Mouse (Mus musculus) E14TG2a.4 (cell line): Measurements from ENCODE around the gene Rpl7a.

Experiments
- H3K27me3 ChIP-seq: 2 replicates; pipeline ENCODE4 v1.6.1; 2014; ENCODE audit warnings: low read length, control low read depth; ENCODE audit not compliant: insufficient read depth
- H3K36me3 ChIP-seq: 2 replicates; pipeline ENCODE4 v1.6.1; 2014; ENCODE audit warnings: low read length, control low read depth; ENCODE audit not compliant: insufficient read depth
- H3K4me1 ChIP-seq: replicated peaks from 2 replicates; pipeline ENCODE4 v1.6.1; 2014; ENCODE audit warnings: low read depth, low read length, control low read depth
- H3K4me3 ChIP-seq: replicated peaks from 2 replicates; pipeline ENCODE4 v1.5.1; 2014; ENCODE audit warnings: mild to moderate bottlenecking, low read length
- H3K9me3 ChIP-seq: 2 replicates; pipeline ENCODE4 v1.6.1; 2014; ENCODE audit warnings: low read length, control low read depth
- CTCF ChIP-seq: conservative IDR thresholded peaks from 2 replicates; pipeline ENCODE4 v1.5.1; 2014; ENCODE audit warnings: low read length
- NANOG ChIP-seq: IDR thresholded peaks from 2 replicates; pipeline ENCODE4 v1.6.1; 2014; ENCODE audit warnings: borderline replicate concordance, low read length, mixed read lengths
- POU5F1 ChIP-seq: IDR thresholded peaks from 2 replicates; pipeline ENCODE4 v1.6.1; 2014; ENCODE audit warnings: low read length, borderline replicate concordance

Gene Rpl7a

GRCm38 (mm10) chr2:26901834-26902400 lies 8.6 kb upstream of the Rpl7a start:
- H3K4me3 ChIP-seq = peak overlapping the region; percentile 98
- peaks cover 84% of the 10 kb centered on the region for H3K36me3 ChIP-seq
- no peaks in the 10 kb centered on the region for H3K27me3 ChIP-seq
- peaks cover 55% of the 10 kb centered on the region for H3K4me1 ChIP-seq
- no peak for TF ChIP-seq CTCF
- TF ChIP-seq POU5F1 = no peak
- TF ChIP-seq NANOG = no peak
- no peaks in the 10 kb centered on the region; the same call in none of the 2 replicates for H3K9me3 ChIP-seq

- no peaks in the 10 kb centered on the region for H3K27me3 ChIP-seq
- H3K36me3 ChIP-seq = peaks cover 84% of the 10 kb centered on the region
- no peak for TF ChIP-seq POU5F1
- no peak for TF ChIP-seq CTCF
- no peak for TF ChIP-seq NANOG
- H3K9me3 ChIP-seq = no peaks in the 10 kb centered on the region; the same call in none of the 2 replicates
- H3K4me1 ChIP-seq = peaks cover 62% of the 10 kb centered on the region
- peak within 1 kb of the TSS; percentile 98 for H3K4me3 ChIP-seq
These were observed 7.9 kb upstream of the Rpl7a start, which contains the start of gene Surf6 for GRCm38 (mm10) chr2:26902467-26903220. TSS of gene Surf6 (minus strand) at chr2:26902879.

GRCm38 (mm10) chr2:26903311-26903710 lies 7.3 kb upstream of the Rpl7a start:
- no peak for TF ChIP-seq CTCF
- no peak for TF ChIP-seq POU5F1
- TF ChIP-seq NANOG = no peak
- H3K36me3 ChIP-seq = peaks cover 84% of the 10 kb centered on the region
- H3K4me3 ChIP-seq = peak overlapping the region; percentile 98
- H3K9me3 ChIP-seq = no peaks in the 10 kb centered on the region; the same call in none of the 2 replicates
- no peaks in the 10 kb centered on the region for H3K27me3 ChIP-seq
- peaks cover 69% of the 10 kb centered on the region for H3K4me1 ChIP-seq

GRCm38 (mm10) chr2:26905936-26906335 lies 4.6 kb upstream of the Rpl7a start:
- no peak overlapping the region for H3K4me3 ChIP-seq
- H3K36me3 ChIP-seq = peaks cover 68% of the 10 kb centered on the region
- H3K27me3 ChIP-seq = no peaks in the 10 kb centered on the region
- no peaks in the 10 kb centered on the region; the same call in 1 of the 2 replicates for H3K9me3 ChIP-seq
- TF ChIP-seq CTCF = no peak
- H3K4me1 ChIP-seq = peaks cover 63% of the 10 kb centered on the region

DNA sequence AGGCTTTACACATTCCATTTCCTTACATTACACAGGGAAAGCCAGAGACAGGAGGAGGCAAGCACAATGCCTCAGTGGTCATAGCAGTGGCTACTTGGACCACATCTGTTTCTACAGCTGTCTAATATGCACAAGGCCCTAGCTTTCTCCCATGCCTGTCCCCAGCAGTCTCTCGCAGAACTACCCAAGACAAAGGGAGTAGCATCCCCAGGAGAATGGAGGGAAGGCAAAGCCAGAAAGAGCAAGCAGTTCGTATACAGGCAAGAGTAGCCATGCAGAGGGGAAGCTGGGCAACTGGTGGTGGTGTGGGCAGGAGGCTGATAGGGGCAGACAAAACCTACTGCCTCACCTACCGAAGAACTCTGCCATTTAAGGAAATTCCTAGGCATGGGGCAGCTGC lies 4.1 kb upstream of the Rpl7a start:
- peaks cover 58% of the 10 kb centered on the region for H3K4me1 ChIP-seq
- TF ChIP-seq CTCF = no peak
- TF ChIP-seq POU5F1 = no peak
- no peak for TF ChIP-seq NANOG
- H3K36me3 ChIP-seq = peaks cover 68% of the 10 kb centered on the region
- peaks cover 2% of the 10 kb centered on the region for H3K9me3 ChIP-seq
- no peaks in the 10 kb centered on the region for H3K27me3 ChIP-seq
- no peak overlapping the region for H3K4me3 ChIP-seq

- H3K9me3 ChIP-seq = peaks cover 9% of the 10 kb centered on the region
- H3K36me3 ChIP-seq = peaks cover 69% of the 10 kb centered on the region
- TF ChIP-seq NANOG (no peak), CTCF (peak; percentile 81), POU5F1 (no peak)
- H3K4me1 ChIP-seq = peaks cover 53% of the 10 kb centered on the region
- 0 out of 2 replicates have a peak overlapping the region, but pooled peaks have one; percentile 24 for H3K4me3 ChIP-seq
- no peaks in the 10 kb centered on the region for H3K27me3 ChIP-seq
These were observed 3.5 kb upstream of the Rpl7a start for GRCm38 (mm10) chr2:26907109-26907508.

DNA sequence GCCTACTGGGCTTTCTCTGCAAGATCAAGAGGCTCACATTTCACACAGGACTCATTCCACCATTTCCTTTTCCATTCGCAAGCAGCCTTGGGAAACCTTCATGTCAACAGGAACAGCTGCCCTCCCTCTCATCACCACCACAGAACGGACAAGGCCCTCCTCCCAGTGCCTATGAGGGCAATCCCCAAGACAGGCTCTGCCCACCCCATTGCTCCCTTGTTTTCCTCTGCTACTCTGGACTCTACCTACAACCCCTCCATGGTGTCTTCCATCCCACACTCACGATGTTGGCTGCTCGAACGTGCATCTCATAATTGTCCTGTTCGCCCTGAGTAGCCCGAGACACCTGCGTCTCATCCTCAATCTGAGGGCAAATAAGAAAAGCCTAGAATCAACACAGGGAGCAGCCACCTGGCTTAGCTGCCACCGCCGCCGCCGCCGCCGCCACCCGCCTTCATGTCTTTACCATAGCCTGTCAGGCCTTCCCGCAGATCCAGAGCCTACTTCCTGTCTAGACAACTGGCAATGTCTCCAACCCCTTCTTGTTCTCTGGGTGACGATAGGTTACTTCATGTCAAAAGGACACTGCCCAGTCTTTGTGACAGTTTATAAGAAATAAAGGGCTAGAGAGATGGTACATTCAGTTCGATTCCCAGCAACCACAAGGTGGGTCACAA lies 1.7 kb upstream of the Rpl7a start:
- TF ChIP-seq POU5F1 = no peak
- no peak; the same call in 1 of the 2 replicates for TF ChIP-seq CTCF
- TF ChIP-seq NANOG = no peak
- Histone ChIP-seq H3K9me3 (peaks cover 24% of the 10 kb centered on the region), H3K4me3 (peak overlapping the region; percentile 99), H3K27me3 (no peaks in the 10 kb centered on the region), H3K4me1 (peaks cover 54% of the 10 kb centered on the region), H3K36me3 (peaks cover 84% of the 10 kb centered on the region)

DNA sequence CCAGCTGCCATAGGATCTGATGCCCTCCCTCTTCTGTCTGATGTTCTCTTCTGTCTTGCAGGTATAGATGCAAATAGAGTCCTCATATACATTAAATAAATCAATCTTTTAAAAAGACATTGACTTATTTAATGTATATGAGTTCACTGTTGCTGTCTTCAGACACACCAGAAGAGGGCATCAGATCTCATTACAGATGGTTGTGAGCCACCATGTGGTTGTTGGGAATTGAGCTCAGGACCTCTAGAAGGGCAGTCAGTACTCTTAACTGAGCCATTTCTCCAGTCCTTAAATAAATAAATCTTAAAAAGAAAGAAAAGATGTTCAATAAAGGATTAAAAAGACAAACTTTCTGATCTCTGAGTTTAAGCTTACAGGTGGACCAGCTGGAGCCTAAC lies 1.2 kb upstream of the Rpl7a start:
- peaks cover 29% of the 10 kb centered on the region for H3K9me3 ChIP-seq
- H3K4me3 ChIP-seq = peak overlapping the region; percentile 99
- TF ChIP-seq CTCF = 0 out of 2 replicates have a peak, but pooled peaks have one; percentile 12
- TF ChIP-seq NANOG = no peak
- H3K27me3 ChIP-seq = no peaks in the 10 kb centered on the region
- peaks cover 49% of the 10 kb centered on the region for H3K4me1 ChIP-seq
- peaks cover 84% of the 10 kb centered on the region for H3K36me3 ChIP-seq
